Mouse (Mus musculus): ENCODE measurements around the gene Flnc. TPM values are rescaled to one million over a fixed set of nuclear protein-coding genes. Genes with fewer than 3 reads are reported as not detected.
A peak's percentile ranks its signal among the peaks of the same experiment; 100 is the strongest.

Gene Flnc
- polyA plus RNA-seq, 1 experiment from 2014 or later: 3.2 TPM

DNA sequence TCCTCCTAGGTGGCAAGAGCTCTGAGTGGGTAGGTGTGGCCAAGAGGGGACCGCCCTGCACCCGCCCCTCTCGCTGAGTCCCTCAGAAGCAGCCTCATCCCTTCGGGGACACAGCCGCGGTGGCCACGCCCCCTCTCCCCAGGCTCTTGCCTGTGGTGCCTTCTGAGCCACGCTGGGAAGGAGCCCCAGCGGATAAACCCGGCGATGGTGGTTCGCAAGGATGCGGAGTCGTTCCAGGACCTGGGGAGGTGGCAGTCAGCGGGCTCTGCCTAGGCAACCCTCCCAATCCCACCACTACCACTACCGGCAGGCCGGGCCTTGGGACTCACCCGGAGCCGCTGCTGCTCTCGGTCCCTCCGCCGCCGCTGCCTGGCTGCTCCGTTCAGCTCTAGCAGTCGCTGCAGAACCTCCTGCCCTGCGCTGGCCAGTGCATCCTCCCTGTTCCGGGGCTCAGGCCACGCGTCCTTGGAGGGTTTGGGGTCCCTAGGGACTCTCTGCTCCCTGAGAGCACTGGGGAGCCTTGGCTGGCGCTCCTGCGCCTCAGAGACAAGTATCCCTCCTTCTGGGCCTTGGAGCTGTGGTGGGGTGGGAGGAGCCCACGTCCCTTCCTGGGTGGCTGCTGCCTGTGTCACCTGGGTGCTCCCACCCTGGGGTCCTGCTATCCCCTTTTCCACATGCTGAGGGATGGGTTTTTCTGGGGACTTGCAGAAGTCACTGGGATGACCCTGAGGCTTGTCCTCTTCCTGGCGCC is 41.1 kb downstream of the Flnc start:
- H3K27ac ChIP-seq (replicated peaks; ENCODE audit: low read depth, low read length): no peak overlapping the region
- peak overlapping the region; percentile 41 for H3K4me3 ChIP-seq (ENCODE audit: low read depth, low read length)
- DNase-seq (ENCODE audit: low spot score) (peak; percentile 84), ATAC-seq (replicated peaks; ENCODE audit: insufficient number of reproducible peaks, low FRiP score, low TSS enrichment, low read depth) (peak; percentile 88)
- H3K36me3 ChIP-seq (replicated peaks; ENCODE audit: control insufficient read depth, insufficient read depth, low read depth, low read length): no peaks in the 10 kb centered on the region; the same call in 1 of the 2 replicates
- 2% methylated on average over 33 of the region's 33 CpGs for WGBS
- H3K9ac ChIP-seq (replicated peaks; ENCODE audit: low read length): peak overlapping the region; percentile 52
- H3K9me3 ChIP-seq (replicated peaks; ENCODE audit: control insufficient read depth, low read length): no peaks in the 10 kb centered on the region
- H3K27me3 ChIP-seq (ENCODE audit: control insufficient read depth, insufficient read depth, low read length): no peaks in the 10 kb centered on the region
- peak overlapping the region; percentile 76 for H3K4me2 ChIP-seq (ENCODE audit: low read depth, low read length)
- peaks cover 2% of the 10 kb centered on the region; the same call in 1 of the 2 replicates for H3K4me1 ChIP-seq (ENCODE audit: control insufficient read depth, insufficient read depth, low read length)

DNA sequence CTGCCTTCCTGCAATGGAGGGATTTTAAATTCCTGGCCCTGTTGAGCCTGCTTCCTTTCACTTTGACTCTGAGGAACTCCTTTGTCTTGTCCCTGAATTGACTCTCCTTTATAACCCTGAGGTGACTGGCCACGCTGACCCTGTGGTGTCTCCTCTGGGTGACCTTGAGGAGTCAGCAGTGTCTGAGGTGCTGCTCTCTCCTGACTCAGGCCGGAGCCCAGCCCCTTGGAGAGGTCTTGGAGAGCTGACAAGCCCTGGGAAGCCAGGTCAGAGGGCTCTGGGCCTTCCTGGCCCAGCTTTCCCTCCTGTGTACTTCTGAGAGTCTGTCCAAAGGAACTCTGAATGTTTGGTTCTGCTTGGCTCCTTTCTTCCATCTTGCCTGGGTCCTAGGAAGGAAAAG is 41.7 kb downstream of the Flnc start:
- no peaks in the 10 kb centered on the region for H3K9me3 ChIP-seq (replicated peaks; ENCODE audit: control insufficient read depth, low read length)
- H3K4me1 ChIP-seq (ENCODE audit: control insufficient read depth, insufficient read depth, low read length): peaks cover 2% of the 10 kb centered on the region; the same call in 1 of the 2 replicates
- H3K4me2 ChIP-seq (ENCODE audit: low read depth, low read length): no peak overlapping the region
- H3K27me3 ChIP-seq (ENCODE audit: control insufficient read depth, insufficient read depth, low read length): no peaks in the 10 kb centered on the region
- 55% methylated on average over 2 of the region's 2 CpGs for WGBS
- H3K27ac ChIP-seq (replicated peaks; ENCODE audit: low read depth, low read length): no peak overlapping the region
- ATAC-seq (replicated peaks; ENCODE audit: insufficient number of reproducible peaks, low FRiP score, low TSS enrichment, low read depth) (no peak), DNase-seq (ENCODE audit: low spot score) (no peak)
- H3K36me3 ChIP-seq (replicated peaks; ENCODE audit: control insufficient read depth, insufficient read depth, low read depth, low read length): no peaks in the 10 kb centered on the region; the same call in 1 of the 2 replicates
- no peak overlapping the region for H3K9ac ChIP-seq (replicated peaks; ENCODE audit: low read length)
- H3K4me3 ChIP-seq (ENCODE audit: low read depth, low read length): no peak overlapping the region

DNA sequence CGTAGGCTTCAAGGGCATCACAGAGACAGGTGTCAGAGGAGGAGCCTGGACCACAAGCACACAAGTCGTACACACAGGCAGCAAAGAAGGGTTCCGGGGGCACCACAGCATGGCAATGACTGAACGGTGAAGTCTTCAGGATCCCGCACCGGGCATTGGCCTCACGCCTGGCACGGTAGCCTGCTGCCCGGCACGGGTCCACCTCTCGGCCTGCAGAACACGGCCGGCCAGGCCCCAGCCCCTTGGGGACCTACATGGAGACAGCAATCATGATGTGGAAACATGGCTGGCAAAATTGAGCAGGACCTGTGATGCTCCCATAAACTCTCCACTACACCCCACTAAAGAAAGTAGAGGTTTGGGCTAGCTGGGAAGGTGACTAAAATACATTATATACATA is 49.6 kb downstream of the Flnc start:
- 92% methylated on average over 13 of the region's 13 CpGs for WGBS
- DNase-seq (ENCODE audit: low spot score): no peak
- Histone ChIP-seq H3K9ac (replicated peaks; ENCODE audit: low read length) (no peak overlapping the region), H3K4me1 (ENCODE audit: control insufficient read depth, insufficient read depth, low read length) (no peaks in the 10 kb centered on the region), H3K4me2 (ENCODE audit: low read depth, low read length) (no peak overlapping the region), H3K9me3 (replicated peaks; ENCODE audit: control insufficient read depth, low read length) (no peaks in the 10 kb centered on the region), H3K27ac (replicated peaks; ENCODE audit: low read depth, low read length) (no peak overlapping the region), H3K27me3 (ENCODE audit: control insufficient read depth, insufficient read depth, low read length) (no peaks in the 10 kb centered on the region; the same call in 1 of the 2 replicates), H3K4me3 (ENCODE audit: low read depth, low read length) (no peak overlapping the region), H3K36me3 (replicated peaks; ENCODE audit: control insufficient read depth, insufficient read depth, low read depth, low read length) (no peaks in the 10 kb centered on the region)
- ATAC-seq (replicated peaks; ENCODE audit: insufficient number of reproducible peaks, low FRiP score, low TSS enrichment, low read depth): no peak

DNA sequence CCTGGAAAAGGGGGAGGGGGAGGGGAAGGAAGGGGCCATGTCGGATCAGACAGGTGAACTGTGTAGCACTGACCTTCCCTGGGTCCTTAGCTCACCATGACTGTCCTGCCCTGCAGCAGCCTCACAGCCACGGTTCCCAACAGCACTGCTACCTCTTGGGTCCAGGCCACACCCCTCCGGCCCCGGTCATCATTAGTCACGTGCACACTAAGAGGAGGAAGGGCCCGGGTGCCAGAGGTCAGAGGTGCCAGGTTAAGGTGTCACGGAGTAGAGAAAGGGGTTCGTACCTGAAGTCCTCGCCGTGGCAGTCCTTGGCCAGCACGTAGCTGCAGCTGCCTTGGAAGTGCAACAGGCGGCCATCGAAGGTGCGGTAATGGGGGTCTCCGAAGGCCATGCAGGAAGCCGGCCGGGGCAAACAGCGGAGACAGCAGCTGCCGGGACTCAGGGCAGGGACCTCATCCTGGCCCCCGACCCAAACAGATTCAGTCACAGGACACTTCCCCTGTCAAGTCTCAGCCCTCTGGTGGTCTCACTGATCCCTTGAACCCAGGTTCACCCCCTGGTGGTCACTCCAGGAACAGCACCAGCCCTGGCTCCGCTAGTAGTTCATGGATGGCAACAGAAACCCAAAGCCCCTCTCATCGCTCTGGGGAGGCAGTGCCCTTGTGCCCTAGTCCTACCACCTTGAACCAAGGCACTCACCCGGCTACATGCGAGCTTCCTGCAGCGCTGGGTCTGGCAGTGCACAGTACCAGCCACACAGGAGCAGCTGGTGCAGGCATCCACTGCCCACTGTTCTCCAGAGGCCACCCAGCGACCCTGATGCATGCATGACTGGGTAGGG is 51.9 kb downstream of the Flnc start:
- Histone ChIP-seq H3K4me1 (ENCODE audit: control insufficient read depth, insufficient read depth, low read length) (no peaks in the 10 kb centered on the region), H3K27me3 (ENCODE audit: control insufficient read depth, insufficient read depth, low read length) (no peaks in the 10 kb centered on the region; the same call in 1 of the 2 replicates), H3K36me3 (replicated peaks; ENCODE audit: control insufficient read depth, insufficient read depth, low read depth, low read length) (no peaks in the 10 kb centered on the region), H3K4me3 (ENCODE audit: low read depth, low read length) (no peak overlapping the region), H3K9me3 (replicated peaks; ENCODE audit: control insufficient read depth, low read length) (no peaks in the 10 kb centered on the region), H3K9ac (replicated peaks; ENCODE audit: low read length) (peak overlapping the region; percentile 18; the same call in 1 of the 2 replicates), H3K4me2 (ENCODE audit: low read depth, low read length) (peak overlapping the region; percentile 56), H3K27ac (replicated peaks; ENCODE audit: low read depth, low read length) (no peak overlapping the region)
- ATAC-seq (replicated peaks; ENCODE audit: insufficient number of reproducible peaks, low FRiP score, low TSS enrichment, low read depth) (peak; percentile 63), DNase-seq (ENCODE audit: low spot score) (peak; percentile 91)
- WGBS: 4% methylated on average over 26 of the region's 26 CpGs

DNA sequence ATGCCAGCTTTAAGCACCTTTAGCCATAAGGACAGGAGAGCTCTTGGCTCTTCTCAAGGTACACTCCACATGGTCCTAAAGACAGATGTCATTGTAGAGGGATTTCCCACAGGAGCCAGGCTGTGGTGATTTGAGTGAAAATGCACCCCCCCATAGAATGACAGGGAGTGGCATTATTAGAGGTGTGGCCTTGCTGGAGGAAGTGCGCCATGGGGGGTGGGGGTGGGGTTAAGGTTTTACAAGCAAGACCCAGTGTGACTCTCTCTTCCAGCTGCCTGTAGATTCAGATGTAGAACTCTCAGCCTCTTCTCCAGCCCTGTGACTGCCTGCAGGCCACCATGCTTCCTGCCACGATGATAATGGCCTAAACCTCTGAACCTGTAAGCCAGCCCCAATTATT is 52.9 kb downstream of the Flnc start:
- WGBS: 51% methylated on average over 2 of the region's 2 CpGs
- Histone ChIP-seq H3K27me3 (ENCODE audit: control insufficient read depth, insufficient read depth, low read length) (no peaks in the 10 kb centered on the region; the same call in 1 of the 2 replicates), H3K4me2 (ENCODE audit: low read depth, low read length) (no peak overlapping the region), H3K36me3 (replicated peaks; ENCODE audit: control insufficient read depth, insufficient read depth, low read depth, low read length) (no peaks in the 10 kb centered on the region), H3K9me3 (replicated peaks; ENCODE audit: control insufficient read depth, low read length) (no peaks in the 10 kb centered on the region), H3K4me3 (ENCODE audit: low read depth, low read length) (no peak overlapping the region), H3K4me1 (ENCODE audit: control insufficient read depth, insufficient read depth, low read length) (no peaks in the 10 kb centered on the region), H3K9ac (replicated peaks; ENCODE audit: low read length) (no peak overlapping the region), H3K27ac (replicated peaks; ENCODE audit: low read depth, low read length) (no peak overlapping the region)
- no peak for ATAC-seq (replicated peaks; ENCODE audit: insufficient number of reproducible peaks, low FRiP score, low TSS enrichment, low read depth)
- DNase-seq (ENCODE audit: low spot score): no peak

DNA sequence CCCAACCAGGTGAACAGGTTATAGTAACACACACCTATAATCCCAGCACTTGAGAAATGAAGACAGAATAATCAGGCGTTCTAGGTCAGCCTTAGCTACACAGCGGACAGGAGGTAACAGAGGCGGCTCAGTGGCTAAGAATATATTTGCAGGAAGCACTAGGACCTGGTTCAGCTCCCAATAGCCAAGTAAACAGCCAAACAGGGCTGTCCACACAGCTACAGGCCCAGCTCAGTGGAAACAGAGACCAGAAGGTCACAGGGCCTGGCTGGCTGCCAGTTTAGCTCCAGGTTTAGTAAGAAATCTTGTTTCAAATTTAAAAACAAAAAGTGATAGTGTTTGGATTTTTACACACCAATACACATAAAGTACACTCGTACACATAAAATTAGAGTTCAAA is 61.0 kb downstream of the Flnc start:
- peaks cover 19% of the 10 kb centered on the region for H3K27me3 ChIP-seq (ENCODE audit: control insufficient read depth, insufficient read depth, low read length)
- DNase-seq (ENCODE audit: low spot score): no peak
- H3K4me3 ChIP-seq (ENCODE audit: low read depth, low read length): no peak overlapping the region

DNA sequence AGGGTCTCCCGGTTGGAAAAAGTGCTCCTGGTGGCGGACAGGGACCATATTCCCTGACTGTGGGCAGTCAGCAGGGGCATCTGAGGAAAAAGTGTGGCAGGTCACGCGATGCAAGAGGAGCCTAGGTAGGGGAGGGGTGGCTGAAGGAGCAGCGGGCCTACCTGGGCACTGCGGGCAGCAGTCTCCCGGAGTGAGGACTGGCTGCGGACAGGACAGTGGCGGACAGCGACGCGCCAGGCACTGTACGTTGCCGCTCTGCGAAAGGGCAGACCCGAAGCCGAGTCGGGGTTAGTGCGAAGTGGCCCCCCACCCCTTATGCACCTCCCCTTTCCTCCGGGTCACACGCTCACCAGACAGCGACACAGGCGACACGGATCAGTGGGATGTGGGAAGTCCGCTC is 63.2 kb downstream of the Flnc start:
- H3K4me3 ChIP-seq (ENCODE audit: low read depth, low read length): no peak overlapping the region
- no peak overlapping the region for H3K4me2 ChIP-seq (ENCODE audit: low read depth, low read length)

More for the DNA sequence above, 61.0 kb downstream of the Flnc start:
- Histone ChIP-seq H3K36me3 (replicated peaks; ENCODE audit: control insufficient read depth, insufficient read depth, low read depth, low read length) (no peaks in the 10 kb centered on the region; the same call in 1 of the 2 replicates), H3K4me2 (ENCODE audit: low read depth, low read length) (no peak overlapping the region), H3K4me1 (ENCODE audit: control insufficient read depth, insufficient read depth, low read length) (no peaks in the 10 kb centered on the region), H3K27ac (replicated peaks; ENCODE audit: low read depth, low read length) (no peak overlapping the region), H3K9me3 (replicated peaks; ENCODE audit: control insufficient read depth, low read length) (no peaks in the 10 kb centered on the region), H3K9ac (replicated peaks; ENCODE audit: low read length) (no peak overlapping the region)
- WGBS: 79% methylated on average over 4 of the region's 4 CpGs
- ATAC-seq (replicated peaks; ENCODE audit: insufficient number of reproducible peaks, low FRiP score, low TSS enrichment, low read depth): no peak

More for the DNA sequence above, 63.2 kb downstream of the Flnc start:
- Histone ChIP-seq H3K9ac (replicated peaks; ENCODE audit: low read length) (no peak overlapping the region), H3K4me1 (ENCODE audit: control insufficient read depth, insufficient read depth, low read length) (no peaks in the 10 kb centered on the region), H3K36me3 (replicated peaks; ENCODE audit: control insufficient read depth, insufficient read depth, low read depth, low read length) (no peaks in the 10 kb centered on the region; the same call in 1 of the 2 replicates), H3K27ac (replicated peaks; ENCODE audit: low read depth, low read length) (no peak overlapping the region), H3K27me3 (ENCODE audit: control insufficient read depth, insufficient read depth, low read length) (peaks cover 19% of the 10 kb centered on the region), H3K9me3 (replicated peaks; ENCODE audit: control insufficient read depth, low read length) (no peaks in the 10 kb centered on the region)
- WGBS: 13% methylated on average over 25 of the region's 25 CpGs
- ATAC-seq (replicated peaks; ENCODE audit: insufficient number of reproducible peaks, low FRiP score, low TSS enrichment, low read depth): 0 out of 2 replicates have a peak, but pooled peaks have one; percentile 15
- no peak for DNase-seq (ENCODE audit: low spot score)
